Mouse (Mus musculus) liver, embryonic 14.5 days (tissue): ENCODE results near the gene Cd2.

Experiments used
- CTCF ChIP-seq: IDR thresholded peaks from 2 replicates; pipeline ENCODE4 v1.5.1; 2016; ENCODE audit warnings: antibody characterized with exemption, low read depth, control low read depth
- EP300 ChIP-seq: IDR thresholded peaks from 2 replicates; pipeline ENCODE4 v1.6.1; 2016; ENCODE audit warnings: antibody characterized with exemption, low read depth

DNA sequence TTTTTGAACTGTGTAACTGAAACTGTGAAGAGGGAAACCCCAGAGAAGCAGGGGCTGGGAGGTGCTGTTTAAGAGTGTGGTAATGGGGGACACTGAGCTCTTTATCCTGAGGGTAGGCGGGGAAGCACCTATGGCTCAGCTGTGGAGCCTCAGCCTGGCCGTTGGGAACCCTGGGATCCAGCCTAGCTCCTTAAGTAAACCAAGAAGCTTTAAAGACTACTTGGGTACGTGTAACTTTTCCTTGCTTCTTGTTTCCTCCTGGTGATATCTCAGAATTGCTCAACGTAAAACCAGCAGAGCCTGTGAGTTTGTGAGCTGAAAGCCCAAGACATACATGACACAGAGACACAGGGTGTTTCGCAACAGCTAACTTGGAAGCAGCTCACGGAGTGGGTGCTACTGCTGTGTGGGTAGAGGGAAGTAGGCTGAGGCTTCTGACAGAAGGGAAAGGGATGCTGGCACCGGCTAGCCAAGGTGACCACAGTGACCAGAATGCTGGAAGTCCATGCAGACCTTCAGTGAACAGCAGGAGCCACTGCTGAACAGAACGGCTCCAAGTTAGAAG is 5.9 kb upstream of the Cd2 start:
- TF ChIP-seq CTCF (no peak), EP300 (no peak)
